Mouse (Mus musculus) NIH3T3 (cell line): ENCODE results near the gene Mbnl1.
"Not testable (repeated sequence)": the region's sequence is repeated elsewhere in the genome, so short reads cannot be mapped to it uniquely, and the experiment has no call there.

Source experiments
- DNase-seq: peaks from one replicate; pipeline ENCODE4 v3.0.0-alpha.2; 2012; ENCODE audit warnings: low read depth

The Mbnl1 gene

GRCm38 (mm10) chr3:60472681-60473177, at the start of gene Mbnl1:
Gene Mbnl1, plus strand, starts transcription at chr3:60472830.
- DNase-seq = no peak

DNA sequence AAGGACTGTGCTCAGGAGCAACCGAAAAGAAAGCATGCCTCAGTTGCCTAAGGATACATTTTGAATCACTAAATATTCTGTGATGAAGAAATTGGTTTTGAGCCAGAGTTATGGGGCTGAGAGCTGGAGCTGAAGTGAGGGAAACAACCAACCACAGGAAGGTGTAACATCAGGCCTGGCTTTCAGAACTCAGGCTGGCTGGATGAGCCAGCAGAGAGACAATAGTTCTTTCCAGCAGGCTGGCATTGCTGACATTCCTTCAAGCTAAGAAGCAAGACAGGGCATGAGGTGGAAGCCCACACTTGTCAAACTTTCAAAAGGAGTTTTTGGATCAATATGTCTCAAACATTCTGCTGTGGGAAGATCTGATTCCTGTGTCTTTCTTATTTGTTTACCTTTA, 48.5 kb upstream of the Mbnl1 start:
- DNase-seq = peak; percentile 25

- no peak for DNase-seq
These were observed 43.6 kb upstream of the Mbnl1 start for GRCm38 (mm10) chr3:60429049-60429448.

DNA sequence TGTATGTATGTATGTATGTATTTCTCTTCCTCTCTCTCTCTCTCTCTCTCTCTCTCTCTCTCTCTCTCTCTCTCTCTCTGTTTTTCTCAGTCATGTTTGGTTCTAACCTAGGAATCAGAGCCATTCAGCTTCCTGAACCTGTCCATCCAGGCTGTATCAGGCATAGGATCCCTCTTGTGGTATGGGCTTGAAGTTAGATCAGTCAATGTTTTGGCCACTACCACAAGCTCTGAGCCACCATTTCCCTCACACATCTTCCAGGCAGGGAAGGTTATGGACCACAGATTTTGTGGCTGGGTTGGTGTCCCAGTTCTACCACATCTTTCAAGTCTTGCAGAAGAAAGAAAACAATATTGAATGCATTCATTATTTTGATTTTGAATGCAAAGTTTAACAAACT, 35.4 kb upstream of the Mbnl1 start:
- DNase-seq = no peak

- peak; percentile 75 for DNase-seq
These were observed 34.9 kb upstream of the Mbnl1 start for GRCm38 (mm10) chr3:60437678-60438232.

- no peak for DNase-seq
These were observed 33.9 kb upstream of the Mbnl1 start for GRCm38 (mm10) chr3:60438715-60439114.

DNA sequence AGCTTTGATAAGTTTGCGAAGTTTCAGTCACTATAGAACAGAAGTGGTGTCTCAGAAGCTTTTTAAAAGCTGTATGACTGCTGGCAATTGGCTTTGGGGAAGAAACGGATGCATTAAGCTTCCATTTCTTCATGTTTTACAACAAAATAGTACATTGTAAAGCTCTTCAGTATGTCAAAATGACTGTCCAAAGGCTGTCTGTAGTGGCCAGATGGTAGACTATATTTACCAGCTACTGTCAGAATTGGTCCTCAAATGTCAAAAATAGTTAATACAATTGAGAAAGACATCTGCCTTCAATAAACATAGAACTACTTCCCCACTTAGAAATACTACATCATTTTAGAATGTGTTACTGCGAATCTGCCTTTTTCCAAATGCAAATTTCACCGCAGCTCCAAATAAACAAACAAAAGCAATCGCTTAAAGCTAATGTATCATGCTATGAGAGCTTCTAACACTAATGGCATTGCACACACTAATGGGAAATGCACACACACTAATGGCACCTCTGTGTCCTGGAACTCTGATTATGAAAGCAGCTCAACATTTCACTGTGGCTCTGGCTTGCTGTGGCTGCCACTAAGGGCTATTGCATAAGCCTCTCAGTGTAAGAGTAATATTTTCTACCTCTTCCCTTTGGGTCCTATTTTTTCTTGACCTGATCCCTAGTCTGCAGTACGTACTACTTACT, 10.7 kb upstream of the Mbnl1 start:
- no peak for DNase-seq

DNA sequence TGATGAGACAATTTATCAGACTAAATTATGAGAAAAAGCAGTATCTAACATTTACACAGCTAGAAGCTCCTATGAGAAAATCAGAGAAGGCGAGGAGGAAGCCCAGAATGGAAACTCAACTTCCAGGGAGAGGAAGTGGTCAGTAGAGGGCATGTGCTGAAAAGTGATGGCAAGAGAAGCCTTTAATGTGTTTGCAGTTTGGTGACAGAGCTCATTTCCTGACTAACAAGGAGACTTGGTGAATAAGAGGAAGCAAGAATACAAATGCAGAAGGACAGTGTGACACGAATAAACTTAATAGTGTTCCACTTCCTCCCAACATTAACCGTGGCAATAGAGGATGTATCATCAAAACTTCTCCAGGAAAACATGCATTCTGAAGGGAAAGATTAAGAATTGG, 4.0 kb upstream of the Mbnl1 start:
- not testable (repeated sequence) for DNase-seq

DNA sequence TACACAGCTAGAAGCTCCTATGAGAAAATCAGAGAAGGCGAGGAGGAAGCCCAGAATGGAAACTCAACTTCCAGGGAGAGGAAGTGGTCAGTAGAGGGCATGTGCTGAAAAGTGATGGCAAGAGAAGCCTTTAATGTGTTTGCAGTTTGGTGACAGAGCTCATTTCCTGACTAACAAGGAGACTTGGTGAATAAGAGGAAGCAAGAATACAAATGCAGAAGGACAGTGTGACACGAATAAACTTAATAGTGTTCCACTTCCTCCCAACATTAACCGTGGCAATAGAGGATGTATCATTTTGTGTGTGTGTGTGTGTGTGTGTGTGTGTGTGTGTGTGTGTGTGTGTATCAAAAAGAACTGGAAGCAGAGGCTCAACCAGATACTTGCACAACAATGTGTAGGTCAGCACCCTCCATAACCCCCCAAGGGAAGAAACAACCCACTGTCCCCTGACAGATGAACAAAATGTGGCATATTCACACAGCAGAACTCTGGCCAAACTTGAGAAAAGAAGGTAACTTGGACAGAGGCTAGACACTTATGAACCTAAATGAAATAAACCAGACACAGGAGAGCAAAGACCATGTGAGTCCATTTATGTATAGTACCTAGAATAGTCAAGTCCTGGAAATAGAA, 3.3 kb upstream of the Mbnl1 start:
- not testable (repeated sequence) for DNase-seq

- no peak for DNase-seq
These were observed 484 bp upstream of the Mbnl1 start for GRCm38 (mm10) chr3:60472011-60472680.

DNA sequence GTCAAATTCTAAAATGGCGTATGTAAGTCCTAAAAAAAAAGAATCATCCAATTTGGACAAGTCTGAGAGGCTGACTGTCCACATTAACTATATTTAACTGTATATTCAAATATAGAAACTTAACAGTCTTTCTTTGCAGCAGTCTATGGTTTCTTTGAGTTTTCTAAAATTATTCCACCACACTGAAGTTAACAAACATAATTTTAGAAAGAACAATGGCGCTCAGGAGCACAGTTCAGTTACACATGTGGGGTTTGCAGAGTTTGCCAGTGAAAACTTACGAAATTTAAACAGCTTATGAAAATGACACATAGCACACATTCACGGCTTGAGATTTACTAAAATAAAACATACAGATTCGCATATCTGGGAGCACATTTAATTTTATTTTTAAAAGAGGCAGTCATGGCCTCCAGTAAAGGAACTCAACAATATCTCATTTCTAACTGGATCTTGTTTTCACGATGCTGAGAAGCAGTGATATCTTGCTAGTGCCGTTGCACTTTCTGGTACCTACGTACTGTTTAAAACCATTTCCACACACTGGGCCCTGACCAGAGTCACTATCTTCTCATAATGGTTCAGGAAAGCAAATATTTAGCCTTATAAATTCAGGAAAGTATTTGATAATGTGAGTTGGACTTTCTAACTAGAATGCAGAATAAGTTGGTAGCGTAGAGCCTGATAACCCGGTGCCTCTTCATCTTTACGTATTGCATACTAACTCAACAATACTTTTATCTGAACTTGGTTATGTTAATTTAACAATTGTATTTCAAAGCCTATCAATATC, 1.4 kb downstream of the Mbnl1 start:
- DNase-seq = no peak

DNA sequence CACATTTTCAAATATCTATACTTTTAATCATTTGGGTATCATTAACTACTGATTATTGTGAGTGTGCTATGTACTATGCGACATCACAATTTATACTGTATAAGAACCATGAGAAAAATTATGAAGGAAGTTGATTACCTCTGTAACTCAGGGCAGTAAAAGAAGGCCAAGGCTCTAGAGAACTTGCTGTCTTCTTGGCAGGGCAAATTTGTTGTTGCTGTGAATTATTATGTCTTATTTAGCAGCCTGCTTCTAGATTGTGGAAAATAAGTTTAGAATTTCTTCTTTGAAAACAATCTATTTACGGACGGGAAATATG, 2.0 kb downstream of the Mbnl1 start:
- DNase-seq = no peak

GRCm38 (mm10) chr3:60475055-60475454, 2.4 kb downstream of the Mbnl1 start:
- no peak for DNase-seq

- no peak for DNase-seq
These were observed 4.2 kb downstream of the Mbnl1 start for GRCm38 (mm10) chr3:60476751-60477255.

DNA sequence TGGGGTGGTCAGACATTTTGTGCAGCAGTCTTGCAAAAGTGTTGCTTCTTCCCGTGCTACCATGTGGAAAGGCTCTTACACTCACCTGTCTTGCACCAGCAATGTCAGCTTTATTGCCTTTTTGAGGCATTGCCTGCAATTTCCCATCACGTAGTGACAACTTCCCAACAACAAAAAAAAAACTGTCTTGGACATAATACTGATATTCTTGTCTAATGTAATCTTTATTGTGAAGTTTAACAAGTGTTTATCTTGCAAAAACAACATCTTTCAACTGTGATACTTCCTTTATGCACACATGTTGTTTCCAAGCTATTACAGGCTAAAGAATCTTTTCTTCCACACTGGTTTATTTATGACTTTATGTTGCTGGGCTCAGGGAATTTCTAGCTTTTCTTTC, 5.8 kb downstream of the Mbnl1 start:
- no peak for DNase-seq

DNA sequence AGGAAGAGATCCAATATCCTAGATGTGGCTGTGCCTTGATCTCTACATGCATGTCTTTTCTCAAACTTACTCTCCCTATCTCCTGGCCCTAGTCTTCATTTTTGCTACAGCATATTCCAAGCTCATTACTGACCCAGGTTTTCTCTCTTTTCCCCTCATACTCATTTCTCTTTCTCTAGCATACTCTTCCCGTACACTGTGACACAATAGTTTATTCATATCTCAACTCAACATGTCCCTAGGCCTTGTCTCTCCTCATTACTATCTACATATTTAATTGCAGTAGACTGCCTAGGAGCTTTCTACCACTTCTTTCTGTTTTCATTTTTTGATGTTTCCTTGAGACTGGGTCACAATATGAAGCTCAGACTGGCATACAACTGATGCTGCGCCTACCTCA, 8.1 kb downstream of the Mbnl1 start:
- DNase-seq = no peak

GRCm38 (mm10) chr3:60481740-60482399, 9.2 kb downstream of the Mbnl1 start:
- DNase-seq = no peak

GRCm38 (mm10) chr3:60483305-60483704, 10.7 kb downstream of the Mbnl1 start:
- DNase-seq = no peak

- DNase-seq = no peak
These were observed 13.5 kb downstream of the Mbnl1 start for GRCm38 (mm10) chr3:60485987-60486712.

GRCm38 (mm10) chr3:60486713-60487170, 14.1 kb downstream of the Mbnl1 start:
- no peak for DNase-seq

- DNase-seq = no peak
These were observed 16.9 kb downstream of the Mbnl1 start for GRCm38 (mm10) chr3:60489509-60489908.
